In the genomic region with DNA sequence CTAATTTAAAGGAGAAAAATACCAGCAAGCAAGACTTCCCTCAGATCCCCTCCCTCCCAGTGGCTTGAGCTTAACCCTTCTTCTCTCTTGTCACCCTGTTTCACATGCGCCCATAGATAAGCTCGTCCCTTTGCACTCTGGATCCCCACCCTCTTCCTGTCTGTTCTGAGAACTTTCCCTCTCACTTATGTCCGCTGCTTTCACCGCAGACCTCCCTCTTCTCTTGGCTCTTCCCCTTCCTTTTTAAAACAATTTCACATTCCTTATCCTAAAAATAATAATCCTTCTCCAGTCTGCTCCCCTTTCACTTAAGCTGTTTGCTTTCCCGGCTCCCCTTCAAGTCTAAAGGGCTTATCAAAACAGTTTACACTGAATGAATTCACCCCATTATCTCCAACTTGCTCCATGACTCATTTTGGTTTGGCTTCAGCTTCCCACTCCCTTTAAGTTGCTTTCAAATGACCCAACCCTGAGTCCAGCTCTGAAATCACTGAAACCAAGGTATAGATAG, we compare ENCODE assay signal across 8 mouse cellular contexts.
DNase-seq lines count a peak whose midpoint lies in the region; ATAC-seq and TF ChIP-seq lines count a peak whose summit lies in the region.

No protein-coding gene starts in this region.

- no peak overlapping the region for H3K9ac ChIP-seq in liver, adult 2 months (ENCODE audit: low read depth, low read length)
- H3K9ac ChIP-seq in stomach, postnatal 0 days (ENCODE audit: low read length) = no peak overlapping the region
- H3K9ac ChIP-seq in forebrain, embryonic 11.5 days (ENCODE audit: low read length) = no peak overlapping the region

- peak; percentile 65; the same call in 1 of the 2 replicates for ATAC-seq in stomach, postnatal 0 days (ENCODE audit: low FRiP score, low TSS enrichment)
- ATAC-seq in forebrain, embryonic 11.5 days (replicated peaks; ENCODE audit: low FRiP score) = no peak

- no peaks in the 10 kb centered on the region for H3K9me3 ChIP-seq in stomach, postnatal 0 days (ENCODE audit: control insufficient read depth, low read length)
- no peaks in the 10 kb centered on the region for H3K9me3 ChIP-seq in forebrain, embryonic 11.5 days (ENCODE audit: control insufficient read depth, low read length)

- no peaks in the 10 kb centered on the region for H3K27me3 ChIP-seq in liver, adult 2 months (ENCODE audit: control insufficient read depth, insufficient read depth, low read length)
- H3K27me3 ChIP-seq in stomach, postnatal 0 days (ENCODE audit: control insufficient read depth, insufficient read depth, low read length) = no peaks in the 10 kb centered on the region
- H3K27me3 ChIP-seq in forebrain, embryonic 11.5 days (ENCODE audit: control insufficient read depth, insufficient read depth, low read length) = no peaks in the 10 kb centered on the region

- H3K4me1 ChIP-seq in lung, adult 2 months (ENCODE audit: control insufficient read depth, insufficient read depth, low read length) = peaks cover 5% of the 10 kb centered on the region
- H3K4me1 ChIP-seq in liver, adult 2 months (ENCODE audit: control insufficient read depth, insufficient read depth, low read length) = no peaks in the 10 kb centered on the region
- H3K4me1 ChIP-seq in stomach, postnatal 0 days (replicated peaks; ENCODE audit: control insufficient read depth, insufficient read depth) = no peaks in the 10 kb centered on the region
- no peaks in the 10 kb centered on the region for H3K4me1 ChIP-seq in forebrain, embryonic 11.5 days (replicated peaks; ENCODE audit: control insufficient read depth, insufficient read depth, low read length)

- no peak for TF ChIP-seq EP300 in stomach, postnatal 0 days (optimal IDR thresholded peaks at IDR 0.05)

- peak; percentile 27 for DNase-seq in embryo, embryonic 10.5 days (ENCODE audit: low spot score)
- no peak for DNase-seq in embryo, embryonic 11 days
- DNase-seq in lung, postnatal 10 days = peak; percentile 32
- DNase-seq in lung, adult 2 months = no peak
- DNase-seq in liver, adult 2 months (ENCODE audit: extremely low read depth, low read depth, low spot score) = peak; percentile 24
- no peak for DNase-seq in stomach, postnatal 0 days (ENCODE audit: low spot score)
- no peak for DNase-seq in frontal cortex, postnatal 10 days (ENCODE audit: low spot score in 2 of 2)
- DNase-seq in forebrain, embryonic 11.5 days (ENCODE audit: low spot score) = no peak

- H3K79me2 ChIP-seq in liver, adult 2 months (ENCODE audit: control insufficient read depth, insufficient read depth, low read length) = no peaks in the 10 kb centered on the region

- no peak overlapping the region for H3K4me3 ChIP-seq in lung, adult 2 months (replicated peaks; ENCODE audit: extremely low read depth, low read depth, low read length)
- no peak overlapping the region for H3K4me3 ChIP-seq in liver, adult 2 months (ENCODE audit: insufficient read depth, low read depth, low read length)
- H3K4me3 ChIP-seq in stomach, postnatal 0 days (ENCODE audit: low read depth, low read length) = no peak overlapping the region
- no peak overlapping the region for H3K4me3 ChIP-seq in forebrain, embryonic 11.5 days (ENCODE audit: low read depth, low read length)

- no peak for TF ChIP-seq POLR2A in lung, adult 2 months (IDR thresholded peaks at IDR 0.05; ENCODE audit: borderline replicate concordance, extremely low read depth, low read depth, low read length)
- TF ChIP-seq POLR2A in liver, adult 2 months (IDR thresholded peaks at IDR 0.05; ENCODE audit: extremely low read depth, insufficient read depth, low read length) = no peak

- no peak overlapping the region for H3K4me2 ChIP-seq in stomach, postnatal 0 days (replicated peaks; ENCODE audit: low read depth)
- no peak overlapping the region for H3K4me2 ChIP-seq in forebrain, embryonic 11.5 days (ENCODE audit: low read depth, low read length, severe bottlenecking)

- WGBS in lung, adult 2 months = 10% methylated on average over 5 of the region's 5 CpGs
- 66% methylated on average over 5 of the region's 5 CpGs for WGBS in liver, adult 2 months
- WGBS in stomach, postnatal 0 days = 18% methylated on average over 5 of the region's 5 CpGs
- WGBS in forebrain, embryonic 11.5 days = 75% methylated on average over 5 of the region's 5 CpGs

- no peak for TF ChIP-seq CTCF in lung, adult 2 months (IDR thresholded peaks at IDR 0.05; ENCODE audit: insufficient read depth, low read length)
- no peak for TF ChIP-seq CTCF in liver, adult 2 months (IDR thresholded peaks at IDR 0.05; ENCODE audit: low read depth, low read length)
- TF ChIP-seq CTCF in stomach, postnatal 0 days (IDR thresholded peaks at IDR 0.05; ENCODE audit: low read depth) = no peak

- no peaks in the 10 kb centered on the region for H3K36me3 ChIP-seq in liver, adult 2 months (ENCODE audit: control insufficient read depth, insufficient read depth, low read length)
- H3K36me3 ChIP-seq in stomach, postnatal 0 days (ENCODE audit: control insufficient read depth, insufficient read depth, low read length) = no peaks in the 10 kb centered on the region
- no peaks in the 10 kb centered on the region for H3K36me3 ChIP-seq in forebrain, embryonic 11.5 days (ENCODE audit: control insufficient read depth, insufficient read depth, low read length)

- no peak overlapping the region for H3K27ac ChIP-seq in liver, adult 2 months (replicated peaks; ENCODE audit: insufficient read depth, low read depth, low read length)
- no peak overlapping the region for H3K27ac ChIP-seq in stomach, postnatal 0 days (replicated peaks)
- H3K27ac ChIP-seq in forebrain, embryonic 11.5 days (ENCODE audit: low read depth, low read length) = no peak overlapping the region

Comparison
In these comparisons a context has a peak if more than half of its experiments do, and no peak if none do; other contexts are left out.
1. DNase-seq: peak in embryo, embryonic 10.5 days (single experiment), lung, postnatal 10 days (single experiment) and liver, adult 2 months (single experiment); none in embryo, embryonic 11 days (single experiment), lung, adult 2 months (single experiment), stomach, postnatal 0 days (single experiment), frontal cortex, postnatal 10 days (0 of 2) and forebrain, embryonic 11.5 days (single experiment).